12 mouse cellular contexts compared by ENCODE assay signal in the genomic region with DNA sequence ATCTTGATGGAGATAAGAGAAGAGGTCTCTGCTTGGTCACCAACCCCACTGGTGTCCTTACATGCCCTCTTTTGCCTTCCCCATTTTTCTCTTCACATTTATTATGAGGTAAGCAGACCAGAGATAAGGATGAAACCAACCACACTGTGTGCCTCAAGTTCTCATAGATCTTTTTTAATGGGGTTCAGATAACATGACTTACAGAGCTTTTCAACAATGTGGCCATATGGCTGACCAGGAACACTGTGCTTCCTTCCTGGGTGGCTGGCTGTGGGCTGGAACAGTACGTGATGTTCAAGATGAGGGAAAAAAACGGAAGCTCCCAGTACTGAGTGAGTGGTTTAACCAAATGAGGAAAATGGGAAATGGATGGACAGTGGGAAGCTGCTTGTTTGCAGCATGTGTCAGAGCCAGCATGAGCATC.
DNase-seq lines count a peak whose midpoint lies in the region; ATAC-seq lines count a peak whose summit lies in the region.
"Had no signal": no experiment of that assay in that cellular context is flagged by ENCODE, and none has a peak within 500 bp of the region (broad histone marks: within the 10 kb centered on the region; RNA-seq: fewer than 3 reads in every experiment).

No protein-coding gene starts in this region.

- ATAC-seq in kidney, embryonic 15.5 days (replicated peaks; ENCODE audit: low FRiP score) = peak; percentile 13; the same call in 1 of the 2 replicates
- ATAC-seq in erythroid progenitor cell, adult 5-6 weeks (replicated peaks; ENCODE audit: low FRiP score, poor library complexity, severe bottlenecking) = no peak

- peak; percentile 23 for DNase-seq in gastrocnemius, adult 18-20 months (ENCODE audit: low spot score)
- DNase-seq in gastrocnemius, postnatal 4 days (ENCODE audit: low spot score in 2 of 2) = no peak
- DNase-seq in testis, postnatal 14 days (ENCODE audit: low spot score) = peak; percentile 70
- no peak for DNase-seq in testis, postnatal 10 days (ENCODE audit: low spot score)
- DNase-seq in spleen, adult 12 weeks (ENCODE audit: low spot score) = no peak
- no peak for DNase-seq in left cerebral cortex, postnatal 36 days (ENCODE audit: low spot score in 2 of 2)
- DNase-seq: layer of hippocampus, postnatal 36 days had no signal

- no peaks in the 10 kb centered on the region for H3K9me3 ChIP-seq in kidney, embryonic 15.5 days (replicated peaks)
- H3K9me3 ChIP-seq: embryonic facial prominence, embryonic 15.5 days; hindbrain, embryonic 15.5 days; liver, embryonic 15.5 days had no signal

- no peak overlapping the region for H3K9ac ChIP-seq in kidney, embryonic 15.5 days
- H3K9ac ChIP-seq: embryonic facial prominence, embryonic 15.5 days; hindbrain, embryonic 15.5 days; liver, embryonic 15.5 days had no signal

- 61% methylated on average over 2 of the region's 2 CpGs for WGBS in kidney, embryonic 15.5 days

- H3K4me3 ChIP-seq in kidney, embryonic 15.5 days (replicated peaks) = no peak overlapping the region
- H3K4me3 ChIP-seq: embryonic facial prominence, embryonic 15.5 days; hindbrain, embryonic 15.5 days; liver, embryonic 15.5 days had no signal

- H3K36me3 ChIP-seq in kidney, embryonic 15.5 days = no peaks in the 10 kb centered on the region
- H3K36me3 ChIP-seq: embryonic facial prominence, embryonic 15.5 days; hindbrain, embryonic 15.5 days; liver, embryonic 15.5 days had no signal

- H3K27ac ChIP-seq in kidney, embryonic 15.5 days = peak overlapping the region; percentile 73
- H3K27ac ChIP-seq: embryonic facial prominence, embryonic 15.5 days; hindbrain, embryonic 15.5 days; liver, embryonic 15.5 days had no signal

- H3K27me3 ChIP-seq in kidney, embryonic 15.5 days = no peaks in the 10 kb centered on the region
- H3K27me3 ChIP-seq: embryonic facial prominence, embryonic 15.5 days; hindbrain, embryonic 15.5 days; liver, embryonic 15.5 days had no signal

- peaks cover 74% of the 10 kb centered on the region for H3K4me1 ChIP-seq in kidney, embryonic 15.5 days
- H3K4me1 ChIP-seq: hindbrain, embryonic 15.5 days; liver, embryonic 15.5 days had no signal

- intact Hi-C loops in left cerebral cortex, postnatal 36 days (cut with DNase I) = no loop called here

- no peak overlapping the region for H3K4me2 ChIP-seq in kidney, embryonic 15.5 days
- H3K4me2 ChIP-seq: embryonic facial prominence, embryonic 15.5 days; hindbrain, embryonic 15.5 days; liver, embryonic 15.5 days had no signal

Comparison
In these comparisons a context has a peak if more than half of its experiments do, and no peak if none do; other contexts are left out.
1. DNase-seq: peak in gastrocnemius, adult 18-20 months (single experiment) and testis, postnatal 14 days (single experiment); none in gastrocnemius, postnatal 4 days (0 of 2), testis, postnatal 10 days (single experiment), spleen, adult 12 weeks (single experiment) and left cerebral cortex, postnatal 36 days (0 of 2).